Mouse (Mus musculus): Measurements from ENCODE around the gene Slc38a10. TPM values are rescaled to one million over a fixed set of nuclear protein-coding genes. Genes with fewer than 3 reads are reported as not detected.

Slc38a10 gene
- total RNA-seq, 2 experiments from 2014 or later: 88.6 to 100 TPM

DNA sequence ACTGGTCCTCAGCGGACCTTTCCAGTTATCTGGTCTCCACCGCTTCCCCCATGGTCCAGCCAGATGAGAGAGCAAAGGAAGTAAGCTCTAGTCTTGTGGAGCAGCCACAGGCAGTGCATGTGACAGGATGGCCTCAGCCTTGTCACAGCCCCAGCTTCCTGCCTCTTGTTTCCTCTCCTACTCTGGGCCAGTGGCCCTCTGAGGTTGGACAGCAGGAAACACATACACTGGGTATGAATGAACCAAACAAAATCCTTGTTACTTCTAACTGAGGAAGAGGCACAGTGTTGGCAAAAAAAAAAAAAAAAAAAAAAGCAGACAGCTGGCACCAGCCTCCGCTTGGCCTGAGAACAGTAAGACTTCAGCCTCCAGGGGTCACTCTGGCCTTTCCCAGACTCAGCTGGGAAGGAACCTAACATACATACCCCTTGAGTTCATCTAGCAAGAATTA lies 8.5 kb downstream of the Slc38a10 start:
- peak in 1 of 2 experiments; percentile 40 for DNase-seq (ENCODE audit: low spot score in 2 of 2)

DNA sequence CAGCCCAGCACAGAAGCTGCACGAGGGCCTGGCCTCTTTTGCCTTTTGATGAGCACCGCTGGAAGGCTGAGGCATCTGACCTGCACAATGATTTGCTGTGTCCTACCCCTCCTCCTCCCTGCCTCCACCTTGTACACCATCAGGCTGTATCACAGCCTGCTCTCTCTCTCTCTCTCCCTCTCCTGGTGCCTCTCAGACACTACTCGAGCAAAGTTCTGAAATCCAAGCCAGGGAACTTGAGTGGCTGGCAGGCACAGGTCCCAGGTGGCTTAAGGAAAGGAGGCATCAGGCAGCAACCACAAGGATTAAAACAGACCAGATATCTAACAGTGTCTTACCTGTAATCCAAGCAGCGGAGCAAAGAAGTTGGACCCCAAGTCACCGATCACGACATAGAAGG lies 10.9 kb downstream of the Slc38a10 start:
- DNase-seq (ENCODE audit: low spot score in 2 of 2): no peak

DNA sequence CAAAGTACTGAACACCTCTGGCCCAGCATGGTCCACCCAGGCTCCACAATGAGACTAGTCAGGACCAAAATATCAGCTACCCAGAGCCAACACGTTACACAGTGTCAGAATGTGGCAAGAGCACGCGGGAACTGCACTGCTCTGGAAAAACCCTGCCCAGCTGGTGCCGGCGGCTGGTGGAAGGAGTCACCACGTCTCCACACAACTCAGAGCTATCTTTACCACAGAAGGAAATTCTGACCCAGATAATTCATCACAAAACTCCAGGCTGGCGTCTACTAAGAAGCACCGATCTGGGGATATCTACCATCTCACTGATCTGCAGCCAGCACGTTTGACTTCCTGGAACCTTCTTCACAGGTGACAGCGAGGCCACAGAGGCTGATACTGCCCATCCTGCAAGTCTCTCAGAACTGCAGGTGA lies 11.8 kb downstream of the Slc38a10 start:
- DNase-seq (ENCODE audit: low spot score in 2 of 2): no peak

DNA sequence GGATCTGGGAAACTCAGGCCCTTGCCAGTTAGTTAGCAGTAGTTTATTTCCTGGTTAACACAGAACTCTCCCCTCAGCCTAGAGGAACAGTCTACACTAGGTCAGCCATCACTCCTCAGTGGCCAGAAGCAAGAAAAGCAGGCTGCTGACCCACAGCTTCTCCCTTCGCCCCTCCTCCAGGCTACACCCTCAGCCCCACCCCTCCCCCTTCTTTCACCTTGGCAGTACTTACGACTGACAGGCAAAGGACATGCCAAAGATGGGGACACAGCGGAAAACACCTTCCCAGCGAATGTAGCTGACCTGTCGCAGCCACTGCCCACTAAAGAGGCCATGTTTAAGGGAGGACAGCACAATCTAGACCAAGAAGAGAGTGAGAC lies 13.5 kb downstream of the Slc38a10 start:
- DNase-seq (ENCODE audit: low spot score in 2 of 2): no peak

DNA sequence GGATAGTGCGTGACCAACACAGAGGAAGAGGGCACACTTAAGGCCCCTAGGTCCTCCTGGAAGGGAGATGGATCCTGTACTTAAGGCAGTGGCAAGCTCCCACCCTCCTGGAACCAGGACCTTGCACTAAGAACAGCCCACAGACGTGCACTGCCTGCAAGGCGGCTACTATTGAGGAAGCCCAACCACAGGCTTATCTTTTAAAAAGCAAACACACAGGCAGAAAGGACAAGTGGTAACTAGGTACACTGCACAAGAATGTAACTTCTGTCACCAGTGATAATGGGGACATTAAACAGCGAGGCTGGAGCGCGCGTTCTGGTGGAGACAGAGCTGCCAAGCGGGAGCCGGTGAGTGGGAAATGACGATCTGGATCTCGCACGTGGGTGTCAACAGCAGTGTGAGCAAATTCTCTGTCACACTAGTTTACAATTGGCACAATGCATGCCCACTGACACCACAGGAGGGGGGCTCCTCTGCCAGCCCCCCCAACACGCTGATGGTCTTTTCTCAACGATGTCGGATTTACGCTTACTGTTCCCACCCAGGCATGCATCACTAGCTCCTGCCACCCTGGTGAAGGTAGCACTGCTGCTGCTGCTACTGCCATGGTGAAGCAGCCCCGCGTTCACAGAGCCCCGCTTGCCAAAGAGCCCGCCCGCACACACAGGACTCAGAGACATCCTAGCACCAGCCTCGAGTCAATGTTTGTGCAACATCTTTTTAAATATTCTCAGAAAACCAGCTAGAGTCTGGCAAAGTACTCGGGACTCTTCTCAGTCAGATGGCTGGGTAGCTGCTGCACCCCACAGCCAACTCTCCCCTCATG lies 14.1 kb downstream of the Slc38a10 start:
- DNase-seq (ENCODE audit: low spot score in 2 of 2): no peak

DNA sequence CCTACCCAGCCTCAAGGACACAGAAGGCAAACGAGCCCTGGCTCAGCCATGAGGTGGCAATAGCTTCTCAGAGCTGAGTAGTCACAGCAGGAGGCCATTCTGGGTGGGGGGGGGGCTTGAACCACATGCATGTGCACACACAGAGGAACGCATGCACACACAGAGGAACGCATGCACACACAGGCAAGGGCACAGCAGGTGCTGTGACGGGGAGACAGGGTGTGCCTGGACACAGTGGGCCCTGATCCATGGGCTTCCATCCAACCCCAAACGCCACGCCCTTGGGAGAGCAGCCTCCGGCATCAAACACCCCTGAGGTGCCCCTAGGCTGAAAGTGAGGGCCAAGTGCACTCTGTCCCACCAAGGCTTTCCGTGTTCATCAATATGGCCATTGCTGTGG lies 15.0 kb downstream of the Slc38a10 start:
- no peak for DNase-seq (ENCODE audit: low spot score in 2 of 2)

DNA sequence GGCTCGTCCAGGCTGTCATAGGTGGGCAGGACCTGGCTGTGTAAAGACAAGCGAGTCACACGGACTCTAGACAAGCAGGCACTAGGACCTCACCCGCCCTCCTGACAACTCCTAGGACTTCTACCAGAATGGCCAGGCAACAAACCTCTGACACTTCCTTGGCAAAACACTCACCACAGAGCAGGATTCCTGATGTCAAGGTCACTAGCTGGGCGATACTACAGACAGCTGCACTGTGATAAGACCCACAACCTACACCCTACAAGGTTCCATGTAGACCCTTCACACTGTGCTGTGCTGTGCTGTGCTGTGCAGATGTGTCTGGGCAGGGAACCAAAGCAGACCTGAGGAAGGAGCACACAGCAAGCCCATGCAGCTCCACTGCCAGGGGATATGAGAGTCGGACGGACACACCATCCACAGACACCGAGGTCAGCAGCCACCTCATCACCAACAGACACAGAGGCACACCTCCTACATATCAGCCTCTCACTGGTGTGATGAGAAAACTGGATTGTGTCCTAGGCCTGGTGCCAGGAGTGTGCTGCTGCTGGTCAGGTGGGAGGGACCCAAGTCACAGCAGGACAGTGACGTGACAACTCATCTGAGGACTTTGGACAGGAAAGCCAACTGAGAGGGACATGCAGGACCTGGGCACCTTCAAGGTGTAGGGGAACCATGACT lies 16.2 kb downstream of the Slc38a10 start:
- DNase-seq (ENCODE audit: low spot score in 2 of 2): no peak

DNA sequence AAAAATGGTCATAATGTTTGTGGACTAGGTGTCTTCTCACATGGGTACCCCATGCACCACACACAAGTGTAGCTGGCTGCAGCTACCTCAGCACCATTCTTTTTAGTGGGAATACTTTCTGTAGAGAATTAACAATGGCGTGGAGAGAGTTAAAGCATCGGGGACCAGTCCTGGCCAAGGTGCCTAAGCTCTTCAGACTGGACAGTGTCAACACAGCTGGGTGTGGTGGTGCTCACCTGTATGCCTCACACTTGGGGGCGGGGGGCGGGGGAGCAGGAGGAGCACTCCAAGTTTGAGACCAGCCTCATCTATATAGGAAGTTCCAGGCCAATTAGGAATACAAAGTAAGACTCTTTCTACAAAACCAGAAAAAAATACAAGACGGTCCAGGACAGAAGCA lies 17.0 kb downstream of the Slc38a10 start:
- DNase-seq (ENCODE audit: low spot score in 2 of 2): no peak

DNA sequence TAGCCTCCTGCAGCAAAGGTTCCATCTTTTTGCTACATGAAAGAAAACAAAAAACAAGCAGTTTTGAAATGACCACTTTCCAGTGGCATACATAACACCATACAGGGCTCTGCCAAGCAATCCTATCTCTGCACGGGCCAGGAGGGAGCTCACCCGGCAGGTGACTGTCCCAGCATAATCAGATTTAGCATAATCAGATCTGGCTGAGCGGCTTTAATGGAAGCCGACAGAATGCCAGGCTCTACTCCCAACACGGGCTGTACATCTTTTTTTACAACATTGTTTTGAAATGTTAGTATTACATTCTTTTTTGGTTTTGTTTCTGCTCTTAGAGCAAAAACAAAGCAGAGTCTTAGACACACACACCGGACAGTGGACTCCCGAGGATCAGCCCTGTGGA lies 21.9 kb downstream of the Slc38a10 start:
- no peak for DNase-seq (ENCODE audit: low spot score in 2 of 2)

DNA sequence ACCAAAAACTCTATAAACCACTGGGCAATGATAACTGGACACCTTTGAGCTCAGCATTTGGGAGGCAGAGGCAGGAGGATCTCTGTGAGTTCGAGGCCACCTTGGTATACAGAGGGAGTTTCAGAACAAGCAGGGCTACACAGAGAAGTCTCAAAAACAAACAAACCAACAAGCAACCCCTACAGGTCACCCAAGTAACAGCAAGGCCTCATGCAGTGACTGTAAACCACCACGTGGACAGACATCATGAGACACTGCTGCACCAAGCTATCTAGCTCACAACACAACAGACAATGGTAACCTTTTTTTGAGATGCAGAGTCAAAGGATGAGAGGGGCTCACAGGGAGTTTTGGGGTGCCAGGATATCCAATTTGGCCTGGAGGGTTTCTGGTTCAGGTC lies 24.3 kb downstream of the Slc38a10 start:
- no peak for DNase-seq (ENCODE audit: low spot score in 2 of 2)

DNA sequence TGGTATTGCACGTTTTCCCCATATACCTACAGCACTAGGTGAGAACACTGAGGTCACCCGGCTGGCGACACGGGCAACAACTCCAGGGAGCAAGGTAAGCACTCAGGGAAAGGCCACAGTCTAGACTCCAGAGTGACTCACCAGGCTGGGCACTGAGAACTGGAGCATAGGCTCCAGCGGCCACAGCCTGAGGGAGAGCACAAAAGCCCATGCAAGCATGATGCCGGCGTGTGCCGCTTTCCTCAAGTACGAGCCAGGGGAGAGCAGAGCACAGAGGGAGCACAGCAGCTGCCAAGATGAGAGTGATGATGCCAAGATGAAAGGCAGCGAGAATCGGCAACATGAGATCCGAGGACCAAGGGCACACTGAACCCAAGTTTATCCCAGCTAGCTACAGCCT lies 29.0 kb downstream of the Slc38a10 start:
- no peak for DNase-seq (ENCODE audit: low spot score in 2 of 2)

DNA sequence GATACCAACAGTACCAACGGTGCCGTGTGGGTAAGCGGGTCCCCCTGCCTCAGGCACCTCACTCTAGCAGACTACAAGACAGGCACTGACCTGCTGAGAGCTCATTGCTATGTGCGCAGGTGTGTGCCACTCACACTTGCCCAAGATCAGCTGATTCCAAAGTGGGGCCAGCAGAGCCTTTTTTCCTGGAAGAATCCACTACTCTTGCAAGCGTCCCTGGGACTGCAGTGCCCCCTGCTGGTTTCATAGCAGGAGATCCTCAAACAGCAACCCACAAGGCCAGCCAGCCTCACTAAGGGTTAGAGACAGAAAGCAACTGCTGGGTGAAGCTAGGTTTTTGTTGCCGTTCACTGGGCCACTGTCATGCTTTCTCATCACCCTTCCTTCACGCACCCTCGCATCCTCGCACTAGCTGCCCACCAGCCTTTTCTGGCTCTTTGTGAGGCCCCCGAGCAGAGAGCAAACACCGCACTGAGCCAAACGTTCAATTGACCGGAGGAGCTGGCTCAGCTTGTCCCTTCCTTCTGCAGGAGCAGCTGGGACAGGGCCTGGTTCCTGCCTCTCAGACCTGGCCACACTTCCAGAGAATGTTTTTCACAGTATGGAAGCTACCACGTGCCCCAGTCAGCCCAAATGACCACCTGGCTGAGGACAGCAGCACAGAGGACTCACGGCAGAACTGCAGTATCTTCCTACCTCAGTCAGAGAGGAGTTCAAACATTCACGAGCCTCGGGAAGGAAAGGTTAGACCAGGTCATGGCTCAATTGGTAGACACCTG lies 30.3 kb downstream of the Slc38a10 start:
- DNase-seq (ENCODE audit: low spot score in 2 of 2): peak in 1 of 2 experiments; percentile 62

DNA sequence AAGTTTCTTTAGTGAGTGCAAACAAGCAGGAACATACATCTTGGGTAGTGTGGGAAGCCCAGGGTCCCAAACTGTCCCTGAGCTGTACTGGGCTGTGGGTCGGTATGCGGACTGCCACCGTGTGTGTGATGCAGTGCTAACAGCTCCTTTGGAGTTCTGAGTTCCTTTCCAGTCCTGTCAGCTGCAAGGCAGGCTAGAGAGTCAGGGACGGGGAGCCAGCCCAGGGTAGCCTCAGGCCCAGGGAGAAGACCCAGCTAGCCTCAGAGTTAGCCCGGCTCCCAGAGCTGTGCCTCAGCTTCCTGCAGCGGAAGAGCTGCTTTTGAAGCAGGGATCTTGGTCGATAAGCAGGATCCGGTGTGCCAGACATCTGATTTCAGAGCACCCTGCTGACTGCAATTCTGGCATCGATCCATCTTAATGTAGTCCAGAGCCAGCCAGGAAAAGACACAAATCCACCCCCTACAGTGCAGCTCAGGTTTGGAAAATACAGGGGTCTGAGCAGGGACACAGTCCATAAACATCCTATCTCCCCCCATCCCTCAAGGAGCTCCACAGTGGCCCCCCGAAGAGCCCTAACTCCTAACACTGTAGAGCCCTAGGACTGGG lies 31.1 kb downstream of the Slc38a10 start:
- DNase-seq (ENCODE audit: low spot score in 2 of 2): no peak

DNA sequence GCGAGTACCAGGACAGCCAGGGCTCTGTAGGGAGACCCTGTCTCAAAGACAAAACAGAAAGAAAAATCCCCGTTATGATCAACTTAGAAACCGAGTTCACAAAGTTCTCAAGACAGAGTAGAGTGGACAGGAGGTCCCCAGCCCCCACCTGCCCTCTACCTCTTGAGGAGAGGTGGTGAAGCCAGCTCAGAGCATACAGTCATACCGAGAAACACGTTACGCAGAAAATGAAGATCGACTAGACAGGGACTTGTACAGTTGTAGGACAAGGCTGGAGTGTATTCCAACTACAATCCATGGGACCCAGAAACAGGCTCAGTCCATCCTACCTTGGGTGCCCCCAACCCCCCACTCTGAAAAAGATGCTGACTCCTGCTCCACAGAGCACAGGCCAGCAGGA lies 32.0 kb downstream of the Slc38a10 start:
- no peak for DNase-seq (ENCODE audit: low spot score in 2 of 2)

DNA sequence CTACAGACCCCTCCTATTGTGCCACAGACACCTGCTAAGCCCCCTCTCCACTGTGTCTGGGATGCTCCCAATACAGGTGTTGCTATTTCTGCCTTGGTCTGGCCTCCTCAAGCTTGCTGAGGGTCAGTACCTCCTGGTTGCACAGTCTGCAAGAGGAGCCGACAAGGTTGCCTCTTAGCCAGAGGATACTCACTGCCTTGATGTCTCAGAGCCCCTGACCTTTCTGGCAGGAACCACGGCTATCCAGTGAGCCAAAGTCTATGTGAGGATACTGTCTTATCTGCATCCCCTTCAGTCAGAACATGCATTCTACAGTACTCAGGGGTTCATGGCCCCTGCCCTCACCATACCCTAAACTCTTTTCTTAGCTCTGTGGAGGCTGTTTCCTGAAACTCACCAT lies 33.5 kb downstream of the Slc38a10 start:
- DNase-seq (ENCODE audit: low spot score in 2 of 2): no peak

DNA sequence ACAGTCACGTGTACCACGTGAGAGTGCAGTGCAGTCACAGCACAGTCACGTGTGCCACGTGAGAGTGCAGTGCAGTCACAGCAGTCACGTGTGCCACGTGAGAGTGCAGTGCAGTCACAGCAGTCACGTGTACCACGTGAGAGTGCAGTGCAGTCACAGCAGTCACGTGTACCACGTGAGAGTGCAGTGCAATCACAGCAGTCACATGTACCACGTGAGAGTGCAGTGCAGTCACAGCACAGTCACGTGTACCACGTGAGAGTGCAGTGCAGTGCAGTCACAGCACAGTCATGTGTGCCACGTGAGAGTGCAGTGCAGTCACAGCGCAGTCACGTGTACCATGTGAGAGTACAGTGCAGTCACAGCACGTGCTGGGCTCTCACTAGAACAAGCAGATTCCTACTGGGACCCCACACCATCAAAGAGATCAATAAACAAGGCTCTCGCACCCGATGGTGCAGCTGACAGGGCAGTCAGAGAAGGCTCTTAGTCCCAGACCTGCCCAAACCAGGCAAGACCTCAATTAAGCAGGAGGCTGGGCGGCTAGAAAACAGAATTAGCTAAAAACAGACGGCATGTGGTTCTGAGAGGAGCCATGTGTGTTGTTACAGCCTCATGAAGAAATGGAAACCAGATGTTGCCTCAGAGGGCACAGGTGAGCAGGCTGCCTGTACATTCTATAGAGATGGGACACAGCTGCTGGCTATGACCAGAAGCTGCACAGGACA lies 36.5 kb downstream of the Slc38a10 start:
- DNase-seq (ENCODE audit: low spot score in 2 of 2): no peak

DNA sequence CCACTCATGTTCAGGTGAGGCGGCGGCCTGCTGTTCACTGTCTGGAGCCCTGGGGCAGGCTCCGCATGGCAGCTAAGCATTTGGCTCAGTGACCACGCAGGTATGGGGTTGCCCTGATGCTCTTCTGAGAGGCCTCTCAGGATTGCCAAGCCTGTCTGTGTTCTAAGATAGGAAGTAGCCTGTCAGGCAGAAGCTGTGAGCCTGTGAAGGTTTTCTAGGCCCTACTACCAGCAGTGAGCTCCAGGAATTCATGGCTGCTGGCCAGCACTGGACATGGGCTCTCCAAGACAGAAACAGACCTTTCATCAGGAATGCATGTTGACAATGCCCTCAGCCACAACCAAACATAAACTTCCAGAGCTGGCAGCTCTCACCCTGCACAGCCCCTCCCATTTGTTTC lies 39.0 kb downstream of the Slc38a10 start:
- DNase-seq (ENCODE audit: low spot score in 2 of 2): no peak

DNA sequence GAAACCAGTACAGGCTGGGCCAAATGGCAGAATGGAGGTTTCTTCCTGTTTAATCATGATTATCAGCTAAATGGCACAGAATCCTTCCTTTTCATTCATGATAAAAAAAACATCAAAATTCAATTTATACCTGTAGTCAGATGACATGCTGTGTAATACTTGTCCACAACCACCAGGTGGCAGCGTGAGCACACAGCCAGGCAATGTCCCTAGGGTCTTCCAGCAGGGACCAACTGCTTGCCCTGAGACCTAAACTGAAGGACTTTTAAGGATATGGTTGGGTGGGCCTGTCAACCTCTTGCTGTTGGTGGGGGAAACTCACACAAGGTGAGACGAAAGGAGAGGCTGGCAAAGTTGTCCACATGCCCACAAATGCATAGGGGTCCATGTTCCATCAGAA lies 40.1 kb downstream of the Slc38a10 start:
- DNase-seq (ENCODE audit: low spot score in 2 of 2): peak in 1 of 2 experiments; percentile 52

DNA sequence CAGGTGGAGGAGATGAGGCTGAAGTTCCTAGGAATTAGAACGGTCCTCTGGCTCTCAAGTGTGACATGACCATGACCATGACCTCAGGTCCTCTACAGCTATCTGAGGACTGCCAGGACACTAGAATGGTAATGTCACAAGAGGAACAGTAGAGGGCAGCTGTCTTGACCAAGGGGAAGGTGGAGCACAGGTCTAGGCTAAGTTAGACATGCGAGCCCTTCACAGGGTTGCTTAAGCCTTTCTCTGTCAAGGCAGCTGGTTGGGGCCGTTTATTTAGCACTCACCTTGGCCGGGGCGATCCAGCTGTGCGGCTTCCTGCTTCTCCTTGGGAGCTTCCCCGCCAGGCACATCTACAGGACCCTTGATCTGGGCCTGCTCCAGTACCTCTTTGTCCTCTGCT lies 40.6 kb downstream of the Slc38a10 start:
- DNase-seq (ENCODE audit: low spot score in 2 of 2): no peak

DNA sequence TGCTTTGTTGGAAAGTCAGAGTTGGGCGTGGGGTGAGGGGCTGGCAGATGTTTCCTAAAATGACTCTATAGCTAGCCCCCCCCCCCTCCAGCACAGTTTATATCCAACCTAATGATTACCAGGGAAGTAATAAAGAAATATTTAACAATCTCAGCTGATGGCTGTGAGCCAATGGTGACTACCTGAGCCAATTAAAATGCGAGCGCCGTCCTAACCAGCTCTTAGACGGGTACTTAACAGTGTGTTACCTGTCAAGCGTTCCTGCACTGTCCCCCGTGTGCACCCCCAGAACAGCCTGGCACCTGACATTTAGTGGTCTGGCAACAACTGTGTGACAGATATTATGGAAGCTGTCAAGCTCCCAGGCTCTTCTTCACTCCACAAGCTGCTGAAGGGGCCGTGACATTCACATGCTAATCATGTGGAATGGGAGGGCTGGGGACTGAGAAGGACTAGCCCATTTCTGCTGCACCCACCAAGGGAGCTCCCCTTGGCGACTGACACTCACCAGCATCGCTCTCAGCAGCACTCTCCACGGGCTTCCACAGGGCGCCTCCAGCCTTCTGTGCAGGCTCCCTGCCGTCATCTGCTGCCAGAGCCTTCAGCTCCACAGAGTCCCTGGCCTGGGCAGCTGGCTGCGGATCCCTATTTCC lies 41.5 kb downstream of the Slc38a10 start:
- DNase-seq (ENCODE audit: low spot score in 2 of 2): no peak

Measured in gastrocnemius, postnatal 4 days (tissue).